Mouse (Mus musculus) mature B cell (primary cell): ENCODE results near the gene Mrpl47.

Experiments used
- in situ Hi-C: fragments of 300-500 bp; cut with MboI; formaldehyde crosslinking; loops from 2 replicates; pipeline ENCODE4 v1.14.3; 2019

Mrpl47 gene

DNA sequence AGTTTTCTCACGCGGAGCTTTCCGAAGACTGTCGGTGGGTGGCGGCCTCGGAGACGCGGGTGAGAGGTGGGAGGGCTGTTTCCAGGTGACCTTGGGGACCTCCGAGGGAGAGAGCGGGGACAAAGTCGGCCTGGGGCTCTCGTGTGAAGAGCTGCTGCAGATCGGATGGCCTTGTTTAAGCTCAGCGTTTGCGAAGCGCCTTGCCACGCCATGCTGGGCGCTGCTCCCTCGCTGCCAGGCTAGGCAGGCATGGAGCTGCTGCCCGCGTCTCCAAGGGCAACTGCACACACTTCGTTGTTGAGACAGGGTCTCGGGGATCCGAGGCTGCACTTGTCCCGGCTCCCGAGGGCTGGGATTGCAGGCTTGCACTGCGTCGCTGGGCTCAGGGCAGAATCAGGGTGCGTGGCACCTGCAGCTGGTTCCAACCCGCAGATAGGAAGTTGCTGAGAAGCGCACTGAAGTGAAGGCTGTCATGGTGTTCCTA is at the start of gene Mrpl47:
Mrpl47 (minus strand) TSS at position 434 of the 484 bp plus-strand sequence.
- in situ Hi-C loops, result loop anchor here (25.0 kb wide), 2 partner anchors 1350 to 1950 kb away; partner anchors contain the start of genes Dnajc19 and Sec62

DNA sequence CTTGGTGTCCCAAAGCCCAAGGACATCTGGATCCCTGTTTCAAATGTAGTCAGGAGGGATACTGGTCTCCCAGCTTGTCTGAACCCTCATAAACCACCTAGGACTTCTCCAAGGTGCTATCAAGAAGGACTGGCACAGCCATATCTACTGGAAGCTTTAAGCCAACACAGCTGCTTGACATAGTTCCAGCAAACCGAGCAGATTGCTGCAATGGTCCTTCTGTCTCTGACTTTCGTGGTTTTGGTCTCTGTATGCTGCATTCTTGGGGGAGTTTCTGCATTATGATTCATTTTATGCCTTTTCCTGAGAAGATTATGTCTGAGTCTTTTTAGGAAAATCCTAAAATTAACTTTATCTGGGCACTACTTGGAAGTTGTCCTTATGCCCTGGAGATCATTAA is 33.4 kb upstream of the Mrpl47 start:
- in situ Hi-C loops, result no loop called here

DNA sequence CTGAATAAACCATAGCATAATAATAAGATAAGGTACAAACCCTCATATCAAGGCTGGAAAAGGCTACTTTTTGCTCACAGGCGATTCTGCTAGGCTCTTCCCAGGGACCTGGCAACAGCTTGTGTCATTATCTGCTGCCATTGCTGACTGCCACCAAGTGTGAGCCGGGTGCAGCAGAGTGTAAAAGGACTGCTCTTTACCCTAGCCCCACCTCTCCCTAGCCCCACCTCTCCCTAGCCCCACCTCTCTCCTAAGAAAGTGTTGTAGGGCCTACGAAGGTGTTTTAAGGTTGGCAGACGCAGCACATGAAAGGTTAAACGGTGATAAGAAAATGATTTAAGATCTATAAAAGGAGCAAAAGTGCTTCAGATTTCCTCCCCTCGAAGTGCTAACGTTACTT is 26.5 kb upstream of the Mrpl47 start:
- in situ Hi-C loops, result no loop called here

DNA sequence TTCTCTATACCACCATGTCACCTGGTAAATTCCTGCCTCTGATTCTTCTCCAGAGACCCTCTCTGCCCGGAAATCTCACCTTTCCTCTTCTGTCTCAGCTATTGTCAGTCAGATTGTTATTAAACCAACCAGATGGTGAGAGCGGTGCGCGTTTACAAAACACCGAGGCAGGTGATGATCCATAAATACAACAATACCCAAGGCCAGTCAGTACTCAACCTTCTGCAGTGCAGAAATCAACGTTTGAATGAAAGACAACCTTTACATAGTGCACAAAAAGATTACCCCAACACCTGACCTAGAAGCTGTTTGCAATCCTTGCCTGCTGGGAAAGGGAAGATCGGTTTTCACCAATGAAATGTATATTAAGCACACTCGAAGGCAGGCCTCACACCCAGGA is 25.6 kb upstream of the Mrpl47 start:
- in situ Hi-C loops, result no loop called here

DNA sequence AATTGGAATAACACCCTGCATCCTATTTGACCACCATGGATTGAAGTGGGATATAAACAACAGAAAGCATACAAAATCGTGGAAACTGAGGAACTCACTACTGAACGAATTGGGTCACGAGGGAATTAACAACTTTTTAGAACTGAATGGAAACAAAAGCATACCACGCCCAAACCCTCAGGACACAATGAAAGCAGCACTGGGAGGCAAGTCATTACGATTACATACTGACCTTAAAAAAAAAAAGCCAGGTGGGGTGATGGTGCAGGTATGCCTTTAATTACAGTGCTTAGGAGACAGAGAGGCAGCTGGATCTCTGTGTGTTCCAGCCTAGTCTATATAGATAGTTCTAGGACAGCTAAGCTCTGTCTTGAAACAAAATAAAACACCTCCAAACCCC is 21.8 kb upstream of the Mrpl47 start:
- in situ Hi-C loops, result no loop called here

GRCm38 (mm10) chr3:32754384-32754915 is 17.0 kb upstream of the Mrpl47 start:
- in situ Hi-C loops, result no loop called here

- in situ Hi-C loops, result loop anchor here (25.0 kb wide), 2 partner anchors 1337 to 1963 kb away; partner anchors contain the start of genes Dnajc19 and Sec62
Measured at GRCm38 (mm10) chr3:32749820-32750579, 12.6 kb upstream of the Mrpl47 start.

- in situ Hi-C loops, result loop anchor here (25.0 kb wide), 2 partner anchors 1339 to 1961 kb away; partner anchors contain the start of genes Dnajc19 and Sec62
Measured at GRCm38 (mm10) chr3:32748384-32748783, 11.0 kb upstream of the Mrpl47 start.

- in situ Hi-C loops, result loop anchor here (25.0 kb wide), 2 partner anchors 1342 to 1958 kb away; partner anchors contain the start of genes Dnajc19 and Sec62
Measured at GRCm38 (mm10) chr3:32745426-32745825, 8.0 kb upstream of the Mrpl47 start.

DNA sequence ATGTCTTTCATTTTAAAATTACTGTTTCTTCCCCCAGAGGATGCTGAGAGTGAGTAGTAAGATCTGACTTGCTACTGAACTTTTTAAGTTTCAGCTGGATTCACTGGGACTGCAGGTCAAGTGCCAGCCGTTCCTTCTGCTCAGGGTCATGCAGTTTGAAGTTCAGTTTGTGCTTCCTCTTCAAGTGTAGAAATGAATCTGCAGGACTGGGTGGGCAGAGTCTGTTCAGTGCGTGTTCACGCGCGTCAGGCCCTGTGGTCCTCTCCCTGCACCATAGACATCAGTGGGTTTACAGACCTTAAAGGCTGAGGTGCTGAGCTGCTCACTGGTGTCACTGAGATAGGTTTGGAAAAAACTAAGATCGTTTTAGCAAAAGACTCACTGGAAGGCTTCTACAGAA is 7.6 kb upstream of the Mrpl47 start:
- in situ Hi-C loops, result loop anchor here (25.0 kb wide), 2 partner anchors 1342 to 1958 kb away; partner anchors contain the start of genes Dnajc19 and Sec62

DNA sequence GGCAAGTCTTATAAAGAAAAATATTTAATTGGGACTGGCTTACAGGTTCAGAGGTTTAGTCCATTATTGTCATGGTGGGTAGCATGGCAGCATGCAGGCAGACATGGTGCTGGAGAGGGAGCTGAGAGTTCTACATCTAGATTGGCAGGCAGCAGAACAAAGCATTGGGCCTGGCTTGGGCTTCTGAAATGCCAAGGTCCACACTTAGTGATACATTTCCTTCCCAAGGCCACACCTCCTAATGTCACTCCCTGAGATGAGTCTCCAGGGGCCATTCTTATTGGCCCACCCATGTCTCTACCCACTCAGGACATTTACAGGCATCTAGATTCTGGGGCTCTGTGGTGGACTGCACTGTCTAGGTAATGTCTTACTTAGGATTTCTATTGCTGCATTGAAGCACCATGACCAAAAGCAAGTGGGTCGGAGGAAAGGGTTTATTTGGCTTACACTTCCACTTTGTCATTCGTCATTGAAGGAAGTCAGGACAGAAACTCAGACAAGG is 4.9 kb upstream of the Mrpl47 start:
- in situ Hi-C loops, result loop anchor here (25.0 kb wide), 2 partner anchors 1345 to 1955 kb away; partner anchors contain the start of genes Dnajc19 and Sec62

GRCm38 (mm10) chr3:32738549-32738948 is 1.1 kb upstream of the Mrpl47 start:
- in situ Hi-C loops, result loop anchor here (25.0 kb wide), 2 partner anchors 1349 to 1951 kb away; partner anchors contain the start of genes Dnajc19 and Sec62

DNA sequence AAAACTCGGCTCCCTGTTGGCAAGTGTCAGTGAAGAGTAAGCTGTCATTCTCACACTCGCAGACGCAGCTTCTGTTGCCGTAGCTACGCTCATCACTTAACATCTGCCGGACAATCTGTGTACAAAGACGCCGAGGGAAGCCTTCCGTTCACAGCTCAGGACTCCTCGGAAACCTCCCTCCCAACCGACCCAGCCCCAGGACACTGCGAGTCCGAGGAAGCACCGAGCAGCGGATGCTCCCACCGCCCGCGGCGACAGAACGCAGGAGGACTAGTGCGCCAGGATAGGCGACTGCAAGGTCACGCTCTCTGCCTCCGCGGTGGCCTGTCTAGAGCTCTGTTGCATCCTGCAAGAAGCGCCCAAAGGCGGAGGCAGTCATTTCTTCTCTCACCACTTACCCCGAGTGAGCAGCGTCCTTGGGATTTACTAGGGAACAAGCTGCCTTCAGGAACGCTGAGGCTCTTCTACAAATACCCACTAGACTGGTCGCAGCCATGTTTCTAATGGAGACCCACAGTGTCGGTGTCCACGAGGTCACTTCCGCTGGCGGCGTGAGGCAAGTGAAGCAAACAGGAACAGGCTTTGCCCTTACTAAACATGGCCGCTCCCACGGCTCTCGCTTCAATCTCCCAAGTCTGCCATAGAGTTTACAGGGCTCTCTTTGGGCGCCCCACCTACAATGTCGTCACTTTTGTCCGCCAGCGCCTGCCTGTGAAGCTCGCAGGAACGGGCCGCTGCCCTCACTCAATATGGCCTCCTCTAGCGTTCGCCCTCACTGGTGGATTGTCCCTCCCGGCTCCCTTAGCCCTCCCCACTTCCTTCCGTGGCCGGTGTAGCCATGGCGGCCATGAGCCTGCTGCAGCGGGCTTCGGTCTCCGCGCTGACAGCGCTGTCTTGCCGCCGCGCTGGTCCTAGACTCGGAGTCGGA is 897 bp downstream of the Mrpl47 start, which contains the start of gene Ndufb5:
Ndufb5 (plus strand) TSS at position 747 of the 928 bp plus-strand sequence.
- in situ Hi-C loops, result loop anchor here (25.0 kb wide), 2 partner anchors 1351 to 1949 kb away; partner anchors contain the start of genes Dnajc19 and Sec62

GRCm38 (mm10) chr3:32727861-32728260 is 9.5 kb downstream of the Mrpl47 start:
- in situ Hi-C loops, result loop anchor here (10.0 to 25.0 kb wide), 3 partner anchors 1077 to 1941 kb away; partner anchors contain the start of genes Dnajc19 and Sec62

GRCm38 (mm10) chr3:32725951-32726350 is 11.5 kb downstream of the Mrpl47 start:
- in situ Hi-C loops, result loop anchor here (10.0 to 25.0 kb wide), 3 partner anchors 1079 to 1939 kb away; partner anchors contain the start of genes Dnajc19 and Sec62

DNA sequence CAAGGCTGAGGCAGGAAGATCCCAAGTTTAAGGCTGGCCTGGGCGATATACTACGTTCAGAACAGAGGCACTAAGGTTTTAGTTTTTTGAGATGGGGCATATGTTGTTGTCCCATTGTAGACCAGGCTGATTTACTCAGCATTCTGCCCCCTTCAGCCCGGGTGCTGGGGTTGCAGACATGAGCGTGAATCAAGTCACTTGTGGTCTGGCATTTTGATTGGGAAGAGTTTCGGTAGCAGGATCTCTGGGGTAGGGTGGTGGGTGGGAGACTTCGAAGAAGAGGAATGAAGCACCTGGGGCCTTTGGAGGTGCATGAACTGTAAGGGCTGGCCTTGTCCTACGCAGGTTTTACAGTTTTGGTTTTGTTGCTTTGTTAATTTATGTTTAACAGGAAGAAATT is 13.2 kb downstream of the Mrpl47 start:
- in situ Hi-C loops, result loop anchor here (10.0 to 25.0 kb wide), 2 partner anchors 212 to 1081 kb away; partner anchors contain the start of gene Zfp639

DNA sequence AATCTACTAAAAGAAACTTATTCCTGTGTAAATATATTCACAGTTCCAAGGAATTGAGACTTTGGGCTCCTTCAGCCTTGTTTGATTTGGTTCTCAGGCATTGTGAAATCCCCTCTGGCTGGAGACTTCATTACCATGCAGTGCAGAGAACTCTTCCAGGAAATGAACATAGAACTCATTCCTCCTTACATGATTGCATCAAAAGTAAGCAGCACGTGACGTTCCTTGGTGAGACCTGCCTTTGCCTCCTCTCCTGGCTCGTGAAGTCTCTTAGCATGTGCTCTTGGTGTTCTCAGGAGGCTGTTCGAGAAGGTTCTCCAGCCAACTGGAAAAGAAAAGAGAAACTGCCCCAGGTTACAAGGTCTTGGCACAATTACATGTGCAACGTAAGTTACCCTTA is 19.1 kb downstream of the Mrpl47 start:
- in situ Hi-C loops, result loop anchor here (25.0 kb wide), 1 partner anchor 206 kb away; the partner anchor contains the start of gene Zfp639

DNA sequence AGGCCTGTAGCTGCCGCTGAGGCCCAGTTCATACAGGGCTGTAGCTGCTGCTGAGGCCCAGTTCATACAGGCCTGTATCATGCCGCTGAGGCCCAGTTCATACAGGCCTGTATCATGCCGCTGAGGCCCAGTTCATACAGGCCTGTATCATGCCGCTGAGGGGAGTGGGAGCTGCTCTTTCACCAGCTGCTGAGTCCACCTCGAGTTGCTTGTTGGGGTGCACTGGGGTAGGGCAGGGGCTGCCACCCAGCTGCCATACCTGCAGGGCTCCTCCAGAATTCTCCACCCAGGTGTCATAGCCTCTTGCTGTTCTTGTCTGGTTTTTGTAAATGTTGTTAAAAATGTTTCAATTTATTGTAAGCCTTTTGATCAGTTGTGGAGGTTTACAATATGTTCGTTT is 20.0 kb downstream of the Mrpl47 start:
- in situ Hi-C loops, result loop anchor here (25.0 kb wide), 1 partner anchor 205 kb away; the partner anchor contains the start of gene Zfp639

DNA sequence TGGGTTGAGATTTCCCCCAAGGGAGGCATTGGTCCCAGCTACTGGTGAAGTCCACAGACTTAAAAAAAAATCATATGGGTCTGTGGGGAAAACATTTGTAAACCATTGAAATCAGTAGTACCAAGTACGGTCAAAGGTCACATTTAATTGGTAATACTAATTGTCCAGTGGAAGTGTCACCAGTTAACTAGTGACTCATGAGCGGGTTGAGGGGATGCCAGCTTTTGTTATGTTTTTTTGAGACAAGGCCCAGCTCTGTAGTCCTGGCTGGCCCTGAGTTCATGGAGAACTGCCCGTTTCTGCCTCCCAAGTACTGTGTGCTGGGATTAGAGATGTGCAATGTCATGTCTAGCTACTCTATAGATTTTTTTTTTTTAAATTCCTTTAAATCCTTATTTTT is 23.7 kb downstream of the Mrpl47 start:
- in situ Hi-C loops, result loop anchor here (25.0 kb wide), 1 partner anchor 201 kb away; the partner anchor contains the start of gene Zfp639

GRCm38 (mm10) chr3:32709388-32709787 is 28.0 kb downstream of the Mrpl47 start:
- in situ Hi-C loops, result loop anchor here (25.0 kb wide), 1 partner anchor 197 kb away; the partner anchor contains the start of gene Zfp639
